Mouse (Mus musculus) effector memory CD4-positive, alpha-beta T cell, adult 7 months (primary cell): ENCODE data around the gene Mreg. TPM values are rescaled to one million over a fixed set of nuclear protein-coding genes. Genes with fewer than 3 reads are reported as not detected.

Experiments
- polyA plus RNA-seq: library from polyadenylated mRNA; unstranded; fragments of 100-300 nt; shearing (Covaris generic); gene quantifications from one replicate; pipeline ENCODE4 v1.2.1, GENCODE M21; 2017

Gene Mreg
- 1.2 TPM for polyA plus RNA-seq

DNA sequence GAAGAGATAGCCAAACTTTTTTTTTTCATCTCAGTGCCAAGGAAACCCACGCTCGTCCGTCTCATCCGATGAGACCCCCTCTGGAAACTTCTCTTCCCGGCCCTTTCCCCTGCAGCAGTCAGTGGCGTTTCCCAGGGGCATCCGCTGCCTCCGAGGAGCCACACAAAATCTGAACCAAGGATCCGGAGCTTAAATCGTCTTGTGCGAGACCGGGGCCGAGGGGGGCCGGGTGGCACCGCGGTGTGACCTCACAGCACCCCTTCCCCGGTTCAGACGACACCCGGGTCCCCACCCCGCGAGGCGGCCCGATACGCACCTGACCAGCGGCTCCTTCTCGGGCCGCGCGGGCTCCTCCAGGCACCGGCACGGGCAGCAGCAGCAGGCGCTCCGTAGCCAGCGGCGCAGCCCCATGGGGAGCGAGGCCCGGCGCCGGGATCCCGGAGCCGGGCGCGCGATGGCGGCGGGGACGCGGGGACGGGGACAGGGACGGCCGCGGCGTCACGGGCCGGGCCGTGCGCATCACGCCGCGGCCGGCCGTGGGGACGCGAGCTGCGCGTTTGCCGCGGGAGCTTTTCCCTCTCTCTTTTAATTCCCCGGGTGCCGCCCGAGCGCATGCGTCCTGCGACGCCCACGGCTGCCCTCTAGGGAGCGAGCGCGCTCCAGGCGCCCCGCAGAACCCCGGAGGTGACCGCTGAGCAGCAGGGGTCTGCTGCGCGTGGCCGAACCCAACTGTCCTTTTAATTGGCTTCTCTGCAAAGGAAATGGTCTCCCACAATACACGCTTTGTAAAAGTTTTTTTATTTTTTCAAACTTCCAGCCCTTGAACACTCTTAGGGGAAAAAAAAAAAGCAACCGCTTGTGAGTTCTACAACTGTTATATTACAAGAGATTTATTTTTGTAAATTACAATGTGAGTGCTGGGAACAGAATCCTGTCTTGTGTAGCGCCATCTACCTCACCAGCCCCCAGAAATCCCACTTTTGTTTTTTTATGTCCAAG lies at the start of gene Mreg:
TSS of gene Mreg (minus strand) at position 607 of the 999 bp plus-strand sequence.

Other genes with a start within 250 kb of the Mreg start
- gene Pecr, start 72.0 kb upstream of the Mreg start, polyA plus RNA-seq, result 7.2 TPM
- gene Tmem169, start 72.1 kb upstream of the Mreg start, polyA plus RNA-seq, result not detected
- gene Xrcc5, start 95.1 kb upstream of the Mreg start, polyA plus RNA-seq, result 28.2 TPM